Mouse (Mus musculus) megakaryocyte, embryonic 14.5 days (primary cell): ENCODE results near the gene Gm49388. TPM values are rescaled to one million over a fixed set of nuclear protein-coding genes. Genes with fewer than 3 reads are reported as not detected.

Experiments
- H3K27me3 ChIP-seq: replicated peaks from 2 replicates; pipeline ENCODE3; 2012; ENCODE audit warnings: inconsistent platforms
- H3K36me3 ChIP-seq: replicated peaks from 2 replicates; pipeline ENCODE3; 2012; ENCODE audit warnings: low read length, inconsistent platforms, mixed read lengths
- H3K4me1 ChIP-seq: 2 replicates; pipeline ENCODE4 v1.6.1; 2012; ENCODE audit warnings: inconsistent platforms
- H3K4me3 ChIP-seq: replicated peaks from 2 replicates; pipeline ENCODE3; 2012; ENCODE audit warnings: moderate library complexity, mild to moderate bottlenecking, inconsistent platforms
- H3K9me3 ChIP-seq: 2 replicates; pipeline ENCODE4 v1.6.1; 2012; ENCODE audit warnings: inconsistent platforms
- FLI1 ChIP-seq: IDR thresholded peaks from 2 replicates; pipeline ENCODE4 v1.6.1; 2012; ENCODE audit warnings: low read length, inconsistent platforms, mixed read lengths
- GATA1 ChIP-seq: IDR thresholded peaks from 3 replicates; pipeline ENCODE4 v1.6.1; 2012; ENCODE audit warnings: mixed read lengths, low read length, inconsistent platforms, borderline replicate concordance
- polyA plus RNA-seq: library from polyadenylated mRNA; stranded (reverse); fragments of >175 nt; gene quantifications from 2 replicates; pipeline ENCODE4 v1.2.3, GENCODE M21; 2012; ENCODE audit warnings: low replicate concordance; ENCODE audit not compliant: insufficient read depth

Gene Gm49388
- polyA plus RNA-seq, 1 experiment: not detected

DNA sequence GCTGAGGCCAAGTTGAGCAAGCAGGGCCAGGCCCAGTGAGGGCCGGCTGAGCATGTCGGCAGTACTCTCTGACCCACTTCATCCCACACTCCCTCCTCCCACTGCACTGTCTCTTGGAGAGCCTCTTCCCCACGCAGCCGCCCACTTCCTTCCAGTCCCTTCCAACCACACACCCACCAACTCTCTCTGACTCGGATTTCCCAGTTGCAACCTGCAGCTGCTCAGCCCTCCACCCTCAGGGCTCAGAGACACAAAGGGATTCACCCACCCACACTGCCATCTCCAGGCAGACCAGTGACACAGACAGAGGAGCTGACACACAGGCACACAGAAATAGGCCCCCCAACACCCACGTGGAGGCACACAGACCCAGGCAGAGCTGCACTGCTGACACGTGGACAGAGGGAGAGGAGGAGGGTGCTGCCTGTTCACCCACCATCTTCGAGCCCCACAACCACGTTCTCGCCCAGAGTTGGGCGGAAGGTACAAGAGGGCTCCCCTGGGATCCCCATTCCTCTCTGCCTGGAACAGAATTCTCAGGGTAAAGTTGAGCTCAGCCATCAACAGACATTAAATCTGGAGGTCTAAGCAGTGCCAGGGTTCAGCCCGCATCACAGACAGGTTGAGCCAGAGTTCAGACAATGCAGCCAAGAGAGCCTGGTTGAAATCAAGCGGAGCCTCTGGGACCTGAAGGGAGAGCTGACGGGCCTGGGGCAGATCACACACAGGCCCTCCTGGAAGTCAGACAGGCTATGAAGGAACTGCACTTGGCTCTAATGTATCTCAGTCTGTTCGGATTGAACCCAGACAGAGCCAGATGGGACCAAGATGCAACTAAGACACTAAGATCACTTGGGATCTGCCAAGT, 30.8 kb downstream of the Gm49388 start:
- Histone ChIP-seq H3K36me3 (no peaks in the 10 kb centered on the region), H3K27me3 (peaks cover 6% of the 10 kb centered on the region), H3K9me3 (no peaks in the 10 kb centered on the region), H3K4me1 (peaks cover 46% of the 10 kb centered on the region), H3K4me3 (peak overlapping the region; percentile 30)
- TF ChIP-seq FLI1 (no peak), GATA1 (no peak)

DNA sequence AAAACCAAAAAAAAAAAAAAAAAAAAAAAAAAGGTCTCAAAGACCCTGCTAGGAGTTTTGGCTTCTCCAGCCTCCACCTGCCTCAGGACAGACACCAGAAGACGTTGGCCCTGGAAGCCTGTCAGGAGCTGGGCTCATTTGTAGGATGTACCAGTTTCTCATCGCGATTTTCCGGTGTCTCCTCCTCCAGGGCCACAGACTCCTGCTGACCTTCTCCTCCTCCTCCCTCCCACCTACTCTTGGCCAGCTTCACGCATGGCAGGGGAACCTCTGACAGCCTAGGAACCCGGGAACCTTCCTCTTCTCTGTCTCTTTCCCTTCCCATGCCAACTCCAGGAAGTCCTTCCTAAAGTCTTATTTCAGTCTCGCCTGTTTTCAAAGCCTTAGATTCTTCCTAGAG, 31.6 kb downstream of the Gm49388 start:
- peaks cover 6% of the 10 kb centered on the region for H3K27me3 ChIP-seq
- H3K4me3 ChIP-seq: no peak overlapping the region
- H3K36me3 ChIP-seq: no peaks in the 10 kb centered on the region
- H3K9me3 ChIP-seq: no peaks in the 10 kb centered on the region
- TF ChIP-seq FLI1 (no peak), GATA1 (no peak)
- peaks cover 48% of the 10 kb centered on the region for H3K4me1 ChIP-seq

DNA sequence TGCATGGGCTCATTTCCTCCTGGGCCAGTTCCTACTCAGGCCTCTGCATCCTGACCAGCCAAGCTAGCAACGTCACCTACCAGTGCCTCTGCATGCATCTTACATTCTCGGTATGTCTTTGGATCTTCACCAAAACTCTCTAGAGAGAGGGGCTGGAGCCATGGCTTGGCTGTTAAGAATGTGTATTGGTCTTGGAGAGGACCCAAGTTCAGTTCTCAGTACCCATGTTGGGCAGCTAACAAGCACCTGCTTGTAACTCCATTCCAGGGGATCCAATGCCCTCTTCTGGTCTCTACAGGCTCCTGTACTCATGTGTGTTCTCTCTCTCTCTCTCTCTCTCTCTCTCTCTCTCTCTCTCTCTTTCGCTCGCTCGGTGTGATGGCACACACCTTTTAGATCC, 32.4 kb downstream of the Gm49388 start:
- no peaks in the 10 kb centered on the region for H3K9me3 ChIP-seq
- peaks cover 6% of the 10 kb centered on the region for H3K27me3 ChIP-seq
- H3K4me1 ChIP-seq: peaks cover 48% of the 10 kb centered on the region
- no peaks in the 10 kb centered on the region for H3K36me3 ChIP-seq
- no peak for TF ChIP-seq GATA1
- TF ChIP-seq FLI1: no peak
- H3K4me3 ChIP-seq: no peak overlapping the region

DNA sequence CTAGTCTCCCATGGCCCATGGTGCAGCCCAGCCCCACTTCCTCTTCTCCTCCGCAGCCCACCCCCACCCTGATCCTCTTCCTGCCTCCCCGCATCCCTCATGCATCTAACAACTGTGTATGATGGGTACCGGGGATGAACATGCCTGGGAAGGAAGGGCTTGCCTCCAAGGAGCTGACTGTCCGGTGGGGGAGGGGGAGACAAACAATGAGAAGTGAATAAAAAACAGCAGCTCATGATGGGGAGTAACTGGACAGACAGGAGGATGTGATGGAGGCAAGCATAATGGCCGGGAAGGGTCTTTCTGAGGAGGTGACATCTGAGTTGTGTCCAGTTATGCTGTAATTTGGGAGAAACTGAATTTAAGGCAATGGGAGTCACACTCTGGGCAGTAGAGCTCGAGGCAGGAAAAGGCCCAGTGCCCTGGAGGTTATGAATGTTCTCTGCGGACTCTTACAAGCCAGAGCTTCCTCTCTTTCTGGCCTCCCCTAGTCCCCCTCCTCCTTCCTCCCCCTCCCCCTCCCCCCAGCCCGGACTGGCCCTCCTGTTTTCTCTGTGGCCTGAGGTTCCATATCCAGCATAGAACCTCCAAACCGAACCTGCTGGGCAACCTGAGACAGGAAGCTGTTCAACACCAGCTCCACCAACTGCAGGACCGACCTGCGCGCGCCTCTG, 35.6 kb downstream of the Gm49388 start:
- peaks cover 27% of the 10 kb centered on the region for H3K27me3 ChIP-seq
- no peak for TF ChIP-seq FLI1
- no peak for TF ChIP-seq GATA1
- H3K4me3 ChIP-seq: no peak overlapping the region
- H3K4me1 ChIP-seq: peaks cover 31% of the 10 kb centered on the region
- H3K36me3 ChIP-seq: no peaks in the 10 kb centered on the region
- H3K9me3 ChIP-seq: no peaks in the 10 kb centered on the region

DNA sequence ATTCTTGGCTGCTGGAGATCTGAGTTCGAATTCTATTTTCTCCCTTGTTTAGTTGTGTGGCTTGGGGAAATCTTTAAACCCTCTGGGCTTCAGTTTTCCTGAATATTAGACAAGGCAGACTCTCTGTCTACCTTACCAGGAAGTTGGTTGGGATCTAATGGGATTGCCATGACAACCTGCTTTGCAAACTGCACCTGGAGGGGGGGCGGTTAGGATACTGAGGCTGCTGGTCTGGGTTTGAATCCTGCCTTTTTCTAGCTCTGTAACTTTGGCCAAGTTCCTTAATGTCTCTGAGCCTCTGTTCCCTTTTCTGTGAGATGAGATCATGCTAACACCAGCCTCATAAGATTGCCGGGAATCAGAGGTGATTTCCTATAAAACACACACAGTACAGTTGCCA, 37.1 kb downstream of the Gm49388 start:
- Histone ChIP-seq H3K4me1 (peaks cover 22% of the 10 kb centered on the region), H3K4me3 (no peak overlapping the region)
- TF ChIP-seq GATA1 (no peak), FLI1 (no peak)

DNA sequence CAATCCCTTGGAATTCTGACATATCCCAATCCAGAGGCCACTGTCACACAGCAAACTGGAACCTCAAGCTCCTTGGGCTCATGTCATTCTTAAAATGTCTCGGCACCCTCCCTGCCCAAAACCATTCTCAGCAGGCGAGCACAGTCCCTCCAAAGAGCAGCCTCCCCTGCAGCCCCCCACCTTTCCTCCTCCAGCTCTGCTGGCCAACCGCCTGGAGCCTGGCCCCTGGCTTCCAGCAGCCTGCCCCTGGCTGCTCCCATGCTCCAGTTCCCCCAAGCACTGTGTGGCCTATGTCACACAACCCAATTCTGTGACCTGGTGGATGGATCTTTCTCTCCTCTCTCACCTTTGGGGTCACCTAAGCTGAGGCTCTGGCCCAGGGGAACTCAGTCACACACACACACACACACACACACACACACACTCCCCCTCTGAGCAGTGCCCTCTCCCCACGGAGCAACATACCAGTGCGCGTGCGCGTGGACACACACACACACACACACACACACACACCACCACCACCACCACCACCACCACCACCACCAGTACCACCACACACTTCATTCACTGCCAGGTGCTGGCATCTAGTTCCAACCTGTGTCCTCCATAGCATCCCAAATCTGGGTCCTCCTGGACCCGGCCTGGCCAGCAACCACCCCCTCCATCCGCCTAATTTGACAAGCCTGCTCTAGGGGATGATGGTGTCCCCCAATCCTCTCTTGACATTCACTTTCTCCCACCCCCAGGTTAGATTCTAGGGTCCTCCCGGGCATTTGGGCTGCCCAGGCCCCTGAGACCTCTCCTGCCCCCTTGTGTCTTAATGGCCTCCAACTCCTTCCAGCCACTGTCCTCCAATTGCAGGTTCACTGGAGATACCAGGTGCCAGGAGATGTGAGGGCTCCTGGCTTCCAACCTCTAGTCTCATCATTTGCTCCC, 38.1 kb downstream of the Gm49388 start:
- H3K4me3 ChIP-seq: no peak overlapping the region
- peaks cover 18% of the 10 kb centered on the region for H3K4me1 ChIP-seq
- H3K36me3 ChIP-seq: no peaks in the 10 kb centered on the region
- no peak for TF ChIP-seq GATA1
- no peak for TF ChIP-seq FLI1
- peaks cover 3% of the 10 kb centered on the region; the same call in 1 of the 2 replicates for H3K9me3 ChIP-seq
- H3K27me3 ChIP-seq: peaks cover 32% of the 10 kb centered on the region

More for the DNA sequence above, 37.1 kb downstream of the Gm49388 start:
- Histone ChIP-seq H3K27me3 (peaks cover 32% of the 10 kb centered on the region), H3K36me3 (no peaks in the 10 kb centered on the region), H3K9me3 (peaks cover 3% of the 10 kb centered on the region; the same call in 1 of the 2 replicates)

DNA sequence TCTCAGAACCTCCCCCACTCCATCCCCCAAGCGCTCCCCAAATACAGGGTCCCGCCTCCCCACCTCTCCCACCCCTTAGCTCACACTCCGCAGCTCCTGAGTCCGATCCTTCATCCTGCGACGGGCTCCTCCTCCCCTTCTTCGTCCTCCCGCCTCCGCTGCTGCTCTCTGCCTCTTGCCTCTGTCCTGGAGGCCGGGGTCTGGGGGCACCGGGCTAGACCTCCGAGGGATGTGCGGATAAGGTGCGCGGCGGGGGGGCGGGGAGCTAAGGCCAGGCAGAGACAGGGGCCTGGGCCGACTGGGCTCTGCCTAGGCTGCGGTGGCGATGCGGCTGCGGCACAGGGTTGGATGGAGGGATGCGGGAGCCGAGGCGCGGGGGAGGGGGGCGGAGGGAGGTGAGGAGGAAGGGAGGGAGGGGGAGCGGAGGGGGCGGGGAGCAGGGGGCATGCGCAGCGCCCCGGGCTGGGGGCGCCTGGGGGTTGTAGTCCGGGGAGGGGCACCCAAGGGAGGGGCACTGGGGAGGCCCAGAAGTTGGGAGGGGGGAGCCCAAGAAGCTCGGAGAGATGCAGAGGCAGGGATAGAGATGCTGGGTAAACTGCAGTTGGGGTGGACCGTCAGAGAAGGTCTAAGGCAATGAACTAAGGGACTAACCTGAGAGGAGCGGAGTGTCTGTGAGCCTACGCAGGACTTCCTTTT, 38.9 kb downstream of the Gm49388 start, which contains the start of the genes Stx4a and Stx1b:
Gene Stx4a (plus strand): TSS at position 119 of the 696 bp plus-strand sequence.
Gene Stx1b (minus strand): TSS at position 374 of the 696 bp plus-strand sequence.
- TF ChIP-seq GATA1 (no peak), FLI1 (no peak)
- Histone ChIP-seq H3K36me3 (no peaks in the 10 kb centered on the region), H3K4me3 (no peak within 1 kb of the TSS), H3K4me1 (peaks cover 18% of the 10 kb centered on the region), H3K27me3 (peaks cover 34% of the 10 kb centered on the region), H3K9me3 (peaks cover 3% of the 10 kb centered on the region; the same call in 1 of the 2 replicates)

DNA sequence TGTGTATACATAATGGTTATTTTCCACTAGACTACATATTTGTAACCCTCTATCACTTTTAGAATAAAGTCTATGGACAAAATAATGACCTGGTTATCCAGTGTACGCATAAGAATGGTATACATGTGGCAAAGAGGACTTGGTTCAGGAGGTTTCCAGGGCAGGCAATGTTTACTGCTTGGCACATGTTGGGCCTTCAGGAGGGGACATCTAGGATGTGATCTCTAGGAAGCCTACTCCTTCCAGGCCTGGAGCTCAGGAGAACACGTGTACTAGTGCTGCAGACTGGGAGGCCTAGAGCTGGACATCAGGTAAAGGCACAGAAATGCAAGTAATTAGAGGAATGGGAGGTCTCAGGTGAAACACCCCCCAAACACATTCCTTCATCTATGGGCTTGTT, 50.1 kb downstream of the Gm49388 start:
- no peak for TF ChIP-seq FLI1
- no peak for TF ChIP-seq GATA1
- H3K36me3 ChIP-seq: no peaks in the 10 kb centered on the region
- peaks cover 2% of the 10 kb centered on the region for H3K27me3 ChIP-seq
- H3K9me3 ChIP-seq: peaks cover 8% of the 10 kb centered on the region
- H3K4me3 ChIP-seq: no peak overlapping the region
- H3K4me1 ChIP-seq: peaks cover 22% of the 10 kb centered on the region
